Mouse (Mus musculus) stomach, embryonic 16.5 days (tissue): ENCODE data around the gene Gpr137c. TPM values are rescaled to one million over a fixed set of nuclear protein-coding genes. Genes with fewer than 3 reads are reported as not detected.

Experiments used
- ATAC-seq: fragments of 200-750 bp; cut with Nextera tagmentation; 2 replicates; pipeline ENCODE4 v1.8.0; 2017; ENCODE audit warnings: moderate number of reproducible peaks, moderate TSS enrichment; ENCODE audit not compliant: insufficient read depth, low FRiP score
- H3K27ac ChIP-seq: fragments of 300-500 bp; sonication (generic); 2 replicates; pipeline ENCODE4 v1.5.1; 2014; ENCODE audit warnings: low read length
- H3K27me3 ChIP-seq: fragments of 300-500 bp; sonication (generic); 2 replicates; pipeline ENCODE4 v1.6.1; 2014; ENCODE audit warnings: low read length, control low read depth, mixed read lengths; ENCODE audit not compliant: control insufficient read depth, insufficient read depth
- H3K36me3 ChIP-seq: fragments of 300-500 bp; sonication (generic); 2 replicates; pipeline ENCODE4 v1.6.1; 2014; ENCODE audit warnings: low read length; ENCODE audit not compliant: control insufficient read depth, insufficient read depth
- H3K4me1 ChIP-seq: fragments of 300-500 bp; sonication (generic); 2 replicates; pipeline ENCODE4 v1.6.1; 2014; ENCODE audit warnings: low read length, control low read depth, mixed read lengths; ENCODE audit not compliant: control insufficient read depth, insufficient read depth
- H3K4me2 ChIP-seq: fragments of 300-500 bp; sonication (generic); 2 replicates; pipeline ENCODE4 v1.6.1; 2014; ENCODE audit warnings: low read depth, low read length, mixed read lengths
- H3K4me3 ChIP-seq: fragments of 300-500 bp; sonication (generic); replicated peaks from 2 replicates; pipeline ENCODE4 v1.5.1; 2014; ENCODE audit warnings: mild to moderate bottlenecking, low read length
- H3K9ac ChIP-seq: fragments of 300-500 bp; sonication (generic); 2 replicates; pipeline ENCODE4 v1.6.1; 2014; ENCODE audit warnings: low read length
- H3K9me3 ChIP-seq: fragments of 300-500 bp; sonication (generic); replicated peaks from 2 replicates; pipeline ENCODE4 v1.6.1; 2016; ENCODE audit warnings: low read length, control low read depth; ENCODE audit not compliant: control insufficient read depth
- WGBS: fragments of 180-500 bp; shearing (Covaris S2); extraction: QIAGEN DNeasy Blood & Tissue Kit; methylation state at CpG from one replicate; pipeline ENCODE4 v1.1.7; 2014; 5-methylcytosine and 5-hydroxymethylcytosine counted together
- polyA plus RNA-seq: library from polyadenylated mRNA; unstranded; fragments of >200 nt; fragmentation: Nextera tagmentation; extraction: Ambion mirVana; gene quantifications from 2 replicates; pipeline ENCODE4 v1.2.1, GENCODE M21; 2015

Gene Gpr137c
- 1.5 and 1.6 TPM in 2 replicates for polyA plus RNA-seq

DNA sequence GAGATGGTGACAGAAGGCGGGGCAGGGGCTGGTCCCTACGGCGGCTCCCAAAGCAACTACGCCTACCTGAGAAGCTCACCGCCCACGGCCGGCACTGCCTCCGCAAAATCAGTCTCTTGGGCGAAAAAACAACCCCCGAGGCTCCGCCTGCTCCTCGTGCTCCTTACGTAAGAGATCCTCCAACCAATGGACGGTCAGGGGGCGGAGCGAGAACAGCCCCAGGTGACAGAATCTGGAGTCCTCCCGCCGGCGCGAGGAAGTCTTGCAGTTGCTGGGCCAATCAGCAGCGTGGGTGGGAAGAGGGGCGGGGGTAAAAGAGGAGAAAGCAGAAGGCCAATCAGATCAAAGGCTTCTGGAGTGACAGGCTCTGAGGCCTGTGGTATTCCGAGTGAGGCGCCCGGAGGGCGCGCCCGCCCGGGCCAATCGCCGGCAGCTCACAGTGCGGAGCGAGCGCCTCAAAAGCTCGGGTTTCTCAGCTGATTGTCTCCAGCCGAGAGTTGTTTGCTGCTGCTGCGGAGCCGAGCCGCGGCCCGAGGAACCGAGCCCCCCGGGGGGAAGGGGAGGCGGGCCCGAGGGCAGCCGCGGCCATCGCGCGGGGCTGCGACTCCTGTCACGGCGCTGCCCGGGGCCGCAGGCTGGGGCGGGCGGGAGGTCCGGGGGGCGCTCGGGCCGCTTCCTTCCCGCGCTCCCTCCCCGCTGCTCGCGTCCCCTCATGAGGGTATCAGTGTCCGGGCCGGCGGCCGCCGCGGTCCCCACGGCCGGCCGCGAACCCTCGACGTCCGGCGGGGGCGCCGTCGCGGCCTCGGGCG, at the start of gene Gpr137c:
TSS of gene Gpr137c (plus strand) at position 437 of the 809 bp plus-strand sequence.
- H3K27ac ChIP-seq, result peak within 1 kb of the TSS; percentile 82
- no peaks in the 10 kb centered on the region for H3K9me3 ChIP-seq
- H3K9ac ChIP-seq, result peak within 1 kb of the TSS; percentile 86
- peak; percentile 99 for ATAC-seq
- H3K4me1 ChIP-seq, result 0 out of 2 replicates have a peak, but pooled peaks cover 7% of the 10 kb centered on the region
- H3K36me3 ChIP-seq, result no peaks in the 10 kb centered on the region
- H3K4me2 ChIP-seq, result peak within 1 kb of the TSS; percentile 100
- WGBS, result under 1% methylated on average over 63 of the region's 86 CpGs
- H3K4me3 ChIP-seq, result peak within 1 kb of the TSS; percentile 82
- H3K27me3 ChIP-seq, result no peaks in the 10 kb centered on the region

GRCm38 (mm10) chr14:45172260-45172659, 47.3 kb upstream of the Gpr137c start:
- Histone ChIP-seq H3K4me1 (0 out of 2 replicates have a peak, but pooled peaks cover 4% of the 10 kb centered on the region), H3K36me3 (no peaks in the 10 kb centered on the region), H3K4me3 (no peak overlapping the region), H3K27ac (no peak overlapping the region), H3K9ac (no peak overlapping the region), H3K27me3 (no peaks in the 10 kb centered on the region), H3K4me2 (no peak overlapping the region), H3K9me3 (no peaks in the 10 kb centered on the region)
- 97% methylated on average over 5 of the region's 5 CpGs for WGBS
- no peak for ATAC-seq

DNA sequence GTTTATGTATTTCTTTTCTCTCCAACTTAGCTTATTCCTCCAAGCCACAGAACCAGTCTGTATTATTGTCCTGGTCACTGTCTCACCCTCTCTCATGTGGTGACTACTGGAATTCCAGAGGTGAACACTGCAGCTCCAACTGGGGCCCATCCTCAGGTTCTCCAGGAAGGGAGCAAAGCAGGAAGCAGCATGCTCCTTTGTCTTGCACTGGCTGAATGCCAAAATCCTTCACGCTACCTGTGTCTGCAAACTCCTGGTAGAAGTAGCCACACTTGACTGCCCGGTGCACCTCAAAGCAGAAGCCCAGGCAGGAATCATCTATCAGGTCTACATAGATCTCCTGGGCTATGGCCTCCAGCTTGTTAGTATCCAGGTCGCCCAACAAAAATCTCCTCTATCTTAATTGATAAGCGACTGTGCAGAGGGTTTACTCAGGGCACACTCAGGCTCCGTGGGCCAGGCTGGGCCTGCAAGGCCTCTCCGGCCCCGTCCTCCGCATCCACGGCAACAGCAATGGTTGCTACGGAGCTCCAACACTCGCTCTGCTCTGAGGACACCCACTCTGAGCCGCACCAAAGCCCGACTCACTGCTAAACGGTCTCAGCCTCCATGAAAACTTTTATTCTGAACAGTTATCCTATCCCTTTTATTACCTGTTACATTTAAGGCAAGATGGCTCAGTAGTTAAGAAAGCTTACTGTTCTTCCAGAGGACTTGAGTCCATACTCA, 44.3 kb upstream of the Gpr137c start:
- Histone ChIP-seq H3K4me3 (no peak overlapping the region), H3K9ac (no peak overlapping the region), H3K9me3 (no peaks in the 10 kb centered on the region), H3K27me3 (no peaks in the 10 kb centered on the region), H3K4me1 (0 out of 2 replicates have a peak, but pooled peaks cover 4% of the 10 kb centered on the region), H3K36me3 (no peaks in the 10 kb centered on the region), H3K4me2 (no peak overlapping the region), H3K27ac (no peak overlapping the region)
- WGBS, result 67% methylated on average over 14 of the region's 14 CpGs
- peak; percentile 29; the same call in 1 of the 2 replicates for ATAC-seq

- no peak overlapping the region for H3K4me3 ChIP-seq
- no peak for ATAC-seq
- H3K27me3 ChIP-seq, result no peaks in the 10 kb centered on the region
- no peak overlapping the region for H3K27ac ChIP-seq
- no peak overlapping the region for H3K9ac ChIP-seq
- no peak overlapping the region for H3K4me2 ChIP-seq
- H3K36me3 ChIP-seq, result no peaks in the 10 kb centered on the region
- H3K4me1 ChIP-seq, result 0 out of 2 replicates have a peak, but pooled peaks cover 4% of the 10 kb centered on the region
- no peaks in the 10 kb centered on the region for H3K9me3 ChIP-seq
- WGBS, result 41% methylated on average over 2 of the region's 2 CpGs
Measured at GRCm38 (mm10) chr14:45179186-45179585, 40.3 kb upstream of the Gpr137c start.

DNA sequence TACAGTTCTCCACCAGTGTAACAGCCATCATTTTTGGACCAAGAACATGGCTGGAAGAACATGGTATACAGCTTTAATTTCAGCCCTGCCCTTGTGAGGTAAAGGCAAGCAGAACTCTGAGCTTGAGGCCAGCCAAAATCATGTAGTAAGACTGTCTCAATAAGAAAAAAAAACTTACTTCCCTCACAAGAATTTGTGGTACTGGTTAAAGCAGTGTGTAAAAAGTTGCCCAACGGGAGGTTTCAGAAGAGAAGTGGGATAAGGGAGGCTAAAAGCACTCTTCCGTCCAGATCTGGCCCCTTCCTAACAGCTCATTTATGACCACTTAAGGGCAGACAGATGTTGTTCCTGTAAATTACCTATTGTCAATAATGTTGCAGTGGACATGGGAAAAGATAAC, 39.9 kb upstream of the Gpr137c start:
- H3K4me2 ChIP-seq, result no peak overlapping the region
- no peaks in the 10 kb centered on the region for H3K9me3 ChIP-seq
- no peaks in the 10 kb centered on the region for H3K27me3 ChIP-seq
- H3K4me1 ChIP-seq, result 0 out of 2 replicates have a peak, but pooled peaks cover 4% of the 10 kb centered on the region
- H3K9ac ChIP-seq, result no peak overlapping the region
- WGBS, result 74% methylated on average over 2 of the region's 2 CpGs
- no peaks in the 10 kb centered on the region for H3K36me3 ChIP-seq
- ATAC-seq, result no peak
- H3K27ac ChIP-seq, result no peak overlapping the region
- no peak overlapping the region for H3K4me3 ChIP-seq

- no peaks in the 10 kb centered on the region for H3K9me3 ChIP-seq
- H3K27ac ChIP-seq, result no peak overlapping the region
- no peak for ATAC-seq
- H3K27me3 ChIP-seq, result no peaks in the 10 kb centered on the region
- no peak overlapping the region for H3K4me2 ChIP-seq
- no peaks in the 10 kb centered on the region for H3K36me3 ChIP-seq
- no peaks in the 10 kb centered on the region for H3K4me1 ChIP-seq
- no peak overlapping the region for H3K9ac ChIP-seq
- H3K4me3 ChIP-seq, result no peak overlapping the region
- 69% methylated on average over 4 of the region's 4 CpGs for WGBS
Measured at GRCm38 (mm10) chr14:45181611-45182010, 37.9 kb upstream of the Gpr137c start.

GRCm38 (mm10) chr14:45190999-45191398, 28.5 kb upstream of the Gpr137c start:
- H3K27me3 ChIP-seq, result no peaks in the 10 kb centered on the region
- no peak overlapping the region for H3K27ac ChIP-seq
- no peaks in the 10 kb centered on the region for H3K36me3 ChIP-seq
- H3K9me3 ChIP-seq, result 0 out of 2 replicates have a peak, but pooled peaks cover 3% of the 10 kb centered on the region
- H3K4me1 ChIP-seq, result no peaks in the 10 kb centered on the region
- WGBS, result 78% methylated on average over 2 of the region's 2 CpGs
- H3K9ac ChIP-seq, result no peak overlapping the region
- no peak for ATAC-seq
- no peak overlapping the region for H3K4me3 ChIP-seq
- no peak overlapping the region for H3K4me2 ChIP-seq

DNA sequence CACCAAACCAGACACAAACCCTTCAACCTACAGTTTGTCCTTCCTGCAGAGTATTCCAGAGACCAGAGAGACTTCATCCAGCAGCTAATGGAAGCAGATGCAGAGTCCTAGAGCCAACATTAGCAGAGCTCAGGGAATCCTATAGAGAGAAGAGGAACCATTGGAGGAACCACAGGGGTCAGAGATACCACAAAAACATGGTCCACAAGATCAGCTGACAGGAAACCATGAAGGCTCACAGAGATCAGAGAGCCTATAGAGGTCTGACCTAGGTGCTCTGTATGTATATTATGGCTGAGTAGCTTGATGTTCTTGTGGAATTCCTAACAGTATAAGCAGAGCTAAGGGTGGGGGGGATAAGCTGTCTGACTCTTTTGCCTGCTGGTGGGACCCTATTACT, 18.9 kb upstream of the Gpr137c start:
- Histone ChIP-seq H3K4me3 (no peak overlapping the region), H3K4me1 (no peaks in the 10 kb centered on the region), H3K27ac (no peak overlapping the region), H3K4me2 (no peak overlapping the region), H3K9me3 (no peaks in the 10 kb centered on the region), H3K27me3 (no peaks in the 10 kb centered on the region), H3K36me3 (no peaks in the 10 kb centered on the region), H3K9ac (no peak overlapping the region)
- no peak for ATAC-seq

DNA sequence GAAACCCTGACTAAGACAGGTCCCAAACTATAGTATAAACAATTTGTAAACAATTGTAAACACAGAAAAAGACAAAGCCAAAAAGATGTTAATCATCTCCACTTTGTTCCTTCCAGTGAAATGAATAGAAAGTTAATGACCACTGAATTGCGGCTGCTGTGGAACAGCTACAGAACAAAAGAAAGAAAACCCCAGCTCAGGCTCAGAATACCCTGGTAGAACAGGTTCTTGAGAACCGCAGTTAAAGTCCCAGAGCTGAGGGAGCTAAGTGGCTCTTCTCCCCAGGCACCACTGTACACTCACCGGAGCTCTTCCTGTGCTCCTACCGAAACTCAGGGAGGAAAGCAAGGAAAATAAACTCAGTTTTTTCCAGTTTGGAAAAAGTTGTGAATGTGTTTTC, 8.8 kb upstream of the Gpr137c start:
- no peak overlapping the region for H3K4me2 ChIP-seq
- H3K36me3 ChIP-seq, result no peaks in the 10 kb centered on the region
- no peak for ATAC-seq
- 66% methylated on average over 4 of the region's 4 CpGs for WGBS
- H3K4me3 ChIP-seq, result no peak overlapping the region
- no peak overlapping the region for H3K27ac ChIP-seq
- H3K4me1 ChIP-seq, result no peaks in the 10 kb centered on the region
- no peak overlapping the region for H3K9ac ChIP-seq
- no peaks in the 10 kb centered on the region for H3K9me3 ChIP-seq
- no peaks in the 10 kb centered on the region for H3K27me3 ChIP-seq
